Mouse (Mus musculus): ENCODE measurements at regions not wholly inside any gene's neighbourhood (a gene's known extent, or its start where the extent isn't known, plus 50 kb on each side); places are given as distances from the start of the nearest gene placed in this dataset.

DNA sequence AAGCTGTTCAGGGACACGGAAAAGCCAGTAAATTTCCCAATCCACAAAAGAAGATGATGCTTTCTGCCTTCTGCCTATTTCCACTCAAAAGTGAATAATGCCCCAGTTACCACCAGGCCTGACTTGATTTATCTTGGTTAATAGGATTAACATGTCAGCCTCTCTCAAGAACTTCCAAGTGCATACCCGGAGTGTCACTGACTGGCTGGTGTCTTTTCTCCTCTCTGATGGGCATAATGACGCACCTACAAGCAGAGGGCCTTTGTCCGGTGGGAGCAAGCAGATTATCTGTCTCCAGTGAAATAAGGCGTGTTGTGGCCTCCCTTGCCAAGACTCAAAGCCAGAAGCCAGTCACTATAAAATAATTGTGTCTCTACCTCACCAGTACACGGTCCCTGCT lies 76.3 kb downstream of the Nr2f2 start:
- TF ChIP-seq CTCF (IDR thresholded peaks at IDR 0.05; ENCODE audit: extremely low read depth, insufficient read depth, low read length) (no peak), POLR2A (IDR thresholded peaks at IDR 0.05; ENCODE audit: extremely low read depth, insufficient read depth, low read length) (no peak)

Data from cortical plate, adult 2 months (tissue).